ENCODE assay signal across 24 mouse cellular contexts in the genomic region with DNA sequence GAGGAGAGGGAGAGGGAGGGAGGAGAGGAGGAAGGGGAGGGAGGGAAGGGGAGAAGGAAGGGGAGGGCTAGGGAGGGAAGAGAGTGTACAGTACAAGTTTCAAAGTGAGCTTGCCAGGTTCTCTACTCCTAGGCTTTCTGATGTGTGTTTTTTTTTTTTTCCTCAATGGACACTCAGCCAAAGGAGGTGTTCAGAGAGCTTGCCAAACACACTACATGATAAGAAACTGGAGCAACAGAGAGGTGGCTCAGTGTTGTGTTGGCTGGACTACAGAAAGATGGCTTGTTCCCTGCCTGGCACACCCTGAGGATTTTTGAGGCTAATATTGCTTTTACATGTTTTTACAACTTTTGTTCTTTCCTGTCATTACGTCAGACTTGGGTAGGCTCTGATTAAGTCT. TPM values are rescaled to one million over a fixed set of nuclear protein-coding genes. Genes with fewer than 3 reads are reported as not detected.
DNase-seq lines count a peak whose midpoint lies in the region; ATAC-seq and TF ChIP-seq lines count a peak whose summit lies in the region.
"Had no signal": no experiment of that assay in that cellular context is flagged by ENCODE, and none has a peak within 500 bp of the region (broad histone marks: within the 10 kb centered on the region; RNA-seq: fewer than 3 reads in every experiment).

No protein-coding gene starts in this region.

- intact Hi-C loops in heart, postnatal 25 days (cut with DNase I), result no loop called here

- ATAC-seq in lung, postnatal 0 days, result peak; percentile 81
- no peak for ATAC-seq in heart, embryonic 13.5 days (ENCODE audit: extremely low read depth, insufficient number of reproducible peaks, low FRiP score, low TSS enrichment)
- ATAC-seq in forebrain, postnatal 0 days, result no peak
- ATAC-seq: forebrain, embryonic 15.5 days; inflammation-experienced regulatory T-cells, adult 6 months had no signal

- TF ChIP-seq EP300 in lung, postnatal 0 days (IDR thresholded peaks at IDR 0.05), result peak; percentile 51; the same call in 1 of the 2 replicates

- H3K9ac ChIP-seq in lung, postnatal 0 days (replicated peaks; ENCODE audit: low read depth), result no peak overlapping the region
- no peak overlapping the region for H3K9ac ChIP-seq in heart, embryonic 13.5 days
- no peak overlapping the region for H3K9ac ChIP-seq in forebrain, postnatal 0 days
- H3K9ac ChIP-seq: forebrain, embryonic 15.5 days; limb, embryonic 15.5 days had no signal

- H3K4me3 ChIP-seq in lung, postnatal 0 days (ENCODE audit: low read depth, low read length), result no peak overlapping the region
- H3K4me3 ChIP-seq in heart, embryonic 13.5 days, result no peak overlapping the region
- H3K4me3 ChIP-seq in forebrain, postnatal 0 days (ENCODE audit: low read depth, low read length), result no peak overlapping the region
- H3K4me3 ChIP-seq: embryonic facial prominence, embryonic 10.5 days; erythroblast, embryonic 14.5 days; forebrain, embryonic 15.5 days; limb, embryonic 15.5 days had no signal

- no peaks in the 10 kb centered on the region for H3K9me3 ChIP-seq in lung, postnatal 0 days (ENCODE audit: low read length)
- H3K9me3 ChIP-seq in heart, embryonic 13.5 days, result no peaks in the 10 kb centered on the region
- no peaks in the 10 kb centered on the region for H3K9me3 ChIP-seq in forebrain, postnatal 0 days (ENCODE audit: low read length)
- H3K9me3 ChIP-seq: embryonic facial prominence, embryonic 10.5 days; forebrain, embryonic 15.5 days; limb, embryonic 15.5 days had no signal

- WGBS in lung, postnatal 0 days, result 33% methylated on average over 1 of the region's 1 CpGs
- WGBS in heart, embryonic 13.5 days, result 48% methylated on average over 1 of the region's 1 CpGs
- WGBS in forebrain, postnatal 0 days, result 69% methylated on average over 1 of the region's 1 CpGs

- peak; percentile 90 for DNase-seq in heart, adult 11 months
- DNase-seq in heart, postnatal 25 days (ENCODE audit: low spot score), result no peak
- DNase-seq in lung, postnatal 0 days (ENCODE audit: low spot score), result peak; percentile 89
- no peak for DNase-seq in lung, postnatal 4 days
- DNase-seq in kidney, postnatal 14 days, result no peak
- no peak for DNase-seq in forebrain, postnatal 0 days
- DNase-seq in cerebellum, postnatal 14 days, result no peak
- DNase-seq: adrenal gland, adult 2 months; cerebellum, adult 11-12 months; gastrocnemius, postnatal 10 days; kidney, adult 8-10 months; kidney, postnatal 4 days; right cerebral cortex, postnatal 25 days; thymus, postnatal 4 days had no signal

- H3K27me3 ChIP-seq in lung, postnatal 0 days (replicated peaks; ENCODE audit: insufficient read depth, low read length), result no peaks in the 10 kb centered on the region
- H3K27me3 ChIP-seq in heart, embryonic 13.5 days (replicated peaks), result no peaks in the 10 kb centered on the region
- H3K27me3 ChIP-seq in forebrain, postnatal 0 days (ENCODE audit: insufficient read depth, low read length), result no peaks in the 10 kb centered on the region
- H3K27me3 ChIP-seq: CH12.LX; forebrain, embryonic 15.5 days; limb, embryonic 15.5 days had no signal

- peak overlapping the region; percentile 79; the same call in 1 of the 2 replicates for H3K27ac ChIP-seq in lung, postnatal 0 days (ENCODE audit: low read length)
- H3K27ac ChIP-seq in heart, embryonic 13.5 days (replicated peaks), result peak overlapping the region; percentile 87
- no peak overlapping the region for H3K27ac ChIP-seq in forebrain, postnatal 0 days (ENCODE audit: low read depth, low read length)
- H3K27ac ChIP-seq: forebrain, embryonic 15.5 days; limb, embryonic 15.5 days; macrophage had no signal

- peaks cover 10% of the 10 kb centered on the region; the same call in 1 of the 2 replicates for H3K4me1 ChIP-seq in lung, postnatal 0 days (ENCODE audit: insufficient read depth, low read depth, low read length)
- peaks cover 69% of the 10 kb centered on the region for H3K4me1 ChIP-seq in heart, embryonic 13.5 days
- H3K4me1 ChIP-seq in forebrain, postnatal 0 days (ENCODE audit: insufficient read depth), result peaks cover 18% of the 10 kb centered on the region; the same call in 1 of the 2 replicates

- H3K36me3 ChIP-seq in lung, postnatal 0 days (ENCODE audit: insufficient read depth, low read length), result no peaks in the 10 kb centered on the region
- peaks cover 2% of the 10 kb centered on the region; the same call in 1 of the 2 replicates for H3K36me3 ChIP-seq in heart, embryonic 13.5 days
- H3K36me3 ChIP-seq in forebrain, postnatal 0 days (ENCODE audit: insufficient read depth), result no peaks in the 10 kb centered on the region
- H3K36me3 ChIP-seq: forebrain, embryonic 15.5 days had no signal

- peak overlapping the region; percentile 17; the same call in 1 of the 2 replicates for H3K4me2 ChIP-seq in lung, postnatal 0 days (replicated peaks; ENCODE audit: low read depth, low read length)
- H3K4me2 ChIP-seq in heart, embryonic 13.5 days, result no peak overlapping the region
- no peak overlapping the region for H3K4me2 ChIP-seq in forebrain, postnatal 0 days (ENCODE audit: low read depth)
- H3K4me2 ChIP-seq: forebrain, embryonic 15.5 days; limb, embryonic 15.5 days; midbrain, embryonic 11.5 days had no signal

- TF ChIP-seq CTCF in lung, postnatal 0 days (IDR thresholded peaks at IDR 0.05), result no peak
- TF ChIP-seq CTCF in forebrain, postnatal 0 days (IDR thresholded peaks at IDR 0.05; ENCODE audit: low read depth), result no peak

RNA-seq across cellular contexts. Expression of a gene that starts 26.6 kb away (rescaled TPM):
- total RNA-seq in heart, postnatal 25 days (2021), result 10 to 100 TPM; 28.6 to 35.5 TPM
- polyA plus RNA-seq in lung, postnatal 0 days (2015; fragmentation: Nextera tagmentation; extraction: Ambion mirVana), result 5.9 and 7.4 TPM in 2 replicates
- 9.7 and 9.8 TPM in 2 replicates for polyA plus RNA-seq in heart, embryonic 13.5 days (2015; fragmentation: Nextera tagmentation; extraction: Ambion mirVana)
- total RNA-seq in forebrain, postnatal 0 days (2014; rRNA removed), result 29.1 and 29.6 TPM in 2 replicates
- 8.3 and 10.7 TPM in 2 replicates for polyA plus RNA-seq in forebrain, postnatal 0 days (2015; fragmentation: Nextera tagmentation; extraction: Ambion mirVana)
- total RNA-seq: CH12.LX; hematopoietic stem cell, adult 5-6 weeks had no signal
- polyA plus RNA-seq: erythroblast, embryonic 14.5 days; inflammation-experienced regulatory T-cells, adult 6 months; macrophage had no signal

Comparison
In these comparisons a context has a peak if more than half of its experiments do, and no peak if none do; other contexts are left out.
1. DNase-seq: peak in heart, adult 11 months (single experiment) and lung, postnatal 0 days (single experiment); none in heart, postnatal 25 days (single experiment), lung, postnatal 4 days (0 of 2), kidney, postnatal 14 days (single experiment), forebrain, postnatal 0 days (single experiment) and cerebellum, postnatal 14 days (0 of 2).